Mouse (Mus musculus) liver, postnatal 0 days (tissue): ENCODE measurements around the gene Pxn.

Experiments
- CTCF ChIP-seq: sonication (generic); IDR thresholded peaks from 2 replicates; pipeline ENCODE4 v1.5.1; 2016; ENCODE audit warnings: antibody characterized with exemption, low read depth
- EP300 ChIP-seq: IDR thresholded peaks from 2 replicates; pipeline ENCODE4 v1.6.1; 2016; ENCODE audit warnings: antibody characterized with exemption, low read depth, mild to moderate bottlenecking

DNA sequence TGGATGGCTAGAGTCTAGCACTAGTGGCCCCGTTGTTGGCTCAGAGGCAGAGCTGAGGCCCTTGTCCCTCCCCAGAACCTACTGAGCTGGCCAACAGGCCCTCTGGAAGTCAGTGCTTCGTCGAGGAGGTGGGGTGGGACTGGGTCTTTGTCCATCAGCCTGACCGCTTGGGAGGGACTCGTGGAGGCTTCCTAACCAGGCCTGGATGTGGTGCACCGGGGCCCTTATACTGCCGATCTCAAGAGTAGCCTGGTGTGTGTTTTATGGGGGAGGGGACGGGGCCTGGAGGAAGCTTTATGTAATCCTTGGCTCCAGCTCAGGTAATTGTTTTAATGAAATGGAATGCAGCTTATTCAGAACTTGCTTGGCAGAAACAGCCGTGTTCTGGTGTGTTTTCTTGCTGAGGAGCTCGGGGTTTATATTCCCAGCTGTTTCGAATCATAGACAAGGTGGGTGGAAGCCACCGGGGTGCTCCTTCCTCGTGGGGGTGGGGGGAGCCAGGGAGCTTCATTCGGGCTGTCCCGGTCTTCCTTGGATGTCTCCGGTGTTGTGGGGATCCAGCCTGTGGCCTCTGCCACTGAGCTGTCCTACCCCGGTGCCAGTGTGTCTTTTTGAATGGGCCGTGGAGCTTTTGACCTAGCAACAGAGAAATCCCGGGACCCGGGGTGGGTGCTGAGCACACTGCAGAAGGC is 8.6 kb downstream of the Pxn start:
- TF ChIP-seq CTCF = no peak
- TF ChIP-seq EP300 = no peak
